18 mouse cellular contexts compared by ENCODE assay signal in genomic region chr13:52516561-52516960, GRCm38 (mm10).
"Had no signal": no experiment of that assay in that cellular context is flagged by ENCODE, and none has a peak within 500 bp of the region (broad histone marks: within the 10 kb centered on the region; RNA-seq: fewer than 3 reads in every experiment).

No protein-coding gene starts in this region.

- DNase-seq: lung, adult 18-20 months; lung, embryonic 14.5 days; lung, postnatal 10 days; lung, postnatal 4 days; midbrain, embryonic 14.5 days; retina, postnatal 1 day; right cerebral cortex, adult 18-20 months; right cerebral cortex, postnatal 25 days; right cerebral cortex, postnatal 4 days; spleen, adult 18-20 months; thymus, adult 18-20 months; thymus, postnatal 14 days; thymus, postnatal 36 days had no signal

- H3K4me3 ChIP-seq: midbrain, embryonic 10.5 days; midbrain, embryonic 12.5 days; myocyte; neural tube, embryonic 13.5 days; neural tube, embryonic 15.5 days had no signal

- H3K27ac ChIP-seq: midbrain, embryonic 10.5 days; midbrain, embryonic 12.5 days; neural tube, embryonic 13.5 days; neural tube, embryonic 15.5 days had no signal
